Mouse (Mus musculus) thymus, adult 2 months (tissue): ENCODE measurements at regions not wholly inside any gene's neighbourhood (a gene's known extent, or its start where the extent isn't known, plus 50 kb on each side); places are given as distances from the start of the nearest gene placed in this dataset.

Experiments
- CTCF ChIP-seq: fragments of 200-500 bp; IDR thresholded peaks from 2 replicates; pipeline ENCODE4 v1.5.1; 2012; ENCODE audit warnings: mild to moderate bottlenecking, control low read depth, low read length, moderate library complexity, borderline replicate concordance; ENCODE audit not compliant: control insufficient read depth, poor library complexity, insufficient read depth; ENCODE audit errors: extremely low read depth
- POLR2A ChIP-seq: fragments of 200-500 bp; IDR thresholded peaks from 2 replicates; pipeline ENCODE4 v1.6.1; 2012; ENCODE audit warnings: mild to moderate bottlenecking, low read length, control low read depth, moderate library complexity; ENCODE audit not compliant: control insufficient read depth, poor library complexity, insufficient read depth; ENCODE audit errors: extremely low read depth

DNA sequence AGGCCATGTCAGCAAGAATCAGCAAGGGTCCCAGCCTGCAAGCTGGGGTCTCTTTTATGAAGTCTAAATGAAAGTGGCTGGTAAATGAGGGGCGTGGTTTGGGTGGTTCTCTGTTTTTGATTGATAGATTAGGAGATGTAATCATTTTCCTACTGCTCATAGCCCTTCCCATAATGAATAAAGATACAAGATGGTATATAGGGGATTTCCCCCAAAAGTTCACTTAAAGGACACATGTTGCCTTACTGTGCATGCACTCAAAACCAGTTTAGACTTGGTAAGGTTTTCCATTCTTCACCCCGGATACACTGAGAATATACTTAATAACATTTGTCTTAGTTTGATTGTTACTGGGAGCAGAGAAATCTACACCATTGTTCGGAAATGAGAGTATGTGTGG, 262.4 kb upstream of the Zfp703 start:
- no peak for TF ChIP-seq CTCF
- TF ChIP-seq POLR2A, result no peak
